Mouse (Mus musculus): ENCODE measurements around the gene Cbarp.

Gene Cbarp

GRCm38 (mm10) chr10:80121639-80122038, 19.0 kb downstream of the Cbarp start:
- no peak for DNase-seq

- DNase-seq, result no peak
Observed at GRCm38 (mm10) chr10:80120146-80120545, 20.5 kb downstream of the Cbarp start.

- peak; percentile 57 to 58 for DNase-seq
Observed at GRCm38 (mm10) chr10:80118552-80118951, 22.1 kb downstream of the Cbarp start.

- peak; percentile 53 to 55 for DNase-seq
Observed at GRCm38 (mm10) chr10:80117736-80118135, 22.9 kb downstream of the Cbarp start.

- peak in 1 of 2 experiments; percentile 46 for DNase-seq
Observed at GRCm38 (mm10) chr10:80116927-80117691, 23.5 kb downstream of the Cbarp start.

- DNase-seq, result no peak
Observed at GRCm38 (mm10) chr10:80116563-80116926, 24.1 kb downstream of the Cbarp start.

- DNase-seq, result peak in 1 of 2 experiments; percentile 36
Observed at GRCm38 (mm10) chr10:80115944-80116335, 24.7 kb downstream of the Cbarp start.

- DNase-seq, result peak; percentile 99 to 100
Observed at GRCm38 (mm10) chr10:80115290-80115943, 25.2 kb downstream of the Cbarp start, which contains the start of gene Stk11. TSS of gene Stk11 (plus strand) at chr10:80115803.

- DNase-seq, result peak; percentile 94 to 95
Observed at GRCm38 (mm10) chr10:80114341-80115284, 26.0 kb downstream of the Cbarp start.

GRCm38 (mm10) chr10:80107678-80108077, 33.0 kb downstream of the Cbarp start:
- DNase-seq, result no peak

GRCm38 (mm10) chr10:80105926-80106325, 34.7 kb downstream of the Cbarp start:
- no peak for DNase-seq

GRCm38 (mm10) chr10:80105460-80105859, 35.2 kb downstream of the Cbarp start, which contains the start of gene Sbno2:
TSS of gene Sbno2 (minus strand) at chr10:80105571.
- no peak for DNase-seq

- no peak for DNase-seq
Observed at GRCm38 (mm10) chr10:80104181-80104580, 36.5 kb downstream of the Cbarp start.

- DNase-seq, result no peak
Observed at GRCm38 (mm10) chr10:80103032-80103431, 37.6 kb downstream of the Cbarp start.

GRCm38 (mm10) chr10:80102216-80102915, 38.3 kb downstream of the Cbarp start:
- peak; percentile 85 to 90 for DNase-seq

- no peak for DNase-seq
Observed at GRCm38 (mm10) chr10:80100982-80101381, 39.7 kb downstream of the Cbarp start.

GRCm38 (mm10) chr10:80098630-80099029, 42.0 kb downstream of the Cbarp start:
- DNase-seq, result no peak

GRCm38 (mm10) chr10:80097275-80097674, 43.4 kb downstream of the Cbarp start:
- no peak for DNase-seq

- DNase-seq, result no peak
Observed at GRCm38 (mm10) chr10:80095547-80095946, 45.1 kb downstream of the Cbarp start.

- DNase-seq, result no peak
Observed at GRCm38 (mm10) chr10:80094684-80095083, 46.0 kb downstream of the Cbarp start.

- no peak for DNase-seq
Observed at GRCm38 (mm10) chr10:80094085-80094484, 46.5 kb downstream of the Cbarp start.

- no peak for DNase-seq
Observed at GRCm38 (mm10) chr10:80092690-80093089, 47.9 kb downstream of the Cbarp start.

All from cerebellum, adult 18-20 months (tissue).